Mouse (Mus musculus): ENCODE data around the gene Loxl3. TPM values are rescaled to one million over a fixed set of nuclear protein-coding genes. Genes with fewer than 3 reads are reported as not detected.

Gene Loxl3
- polyA plus RNA-seq, 1 experiment from 2014 or later, result 2.5 TPM

DNA sequence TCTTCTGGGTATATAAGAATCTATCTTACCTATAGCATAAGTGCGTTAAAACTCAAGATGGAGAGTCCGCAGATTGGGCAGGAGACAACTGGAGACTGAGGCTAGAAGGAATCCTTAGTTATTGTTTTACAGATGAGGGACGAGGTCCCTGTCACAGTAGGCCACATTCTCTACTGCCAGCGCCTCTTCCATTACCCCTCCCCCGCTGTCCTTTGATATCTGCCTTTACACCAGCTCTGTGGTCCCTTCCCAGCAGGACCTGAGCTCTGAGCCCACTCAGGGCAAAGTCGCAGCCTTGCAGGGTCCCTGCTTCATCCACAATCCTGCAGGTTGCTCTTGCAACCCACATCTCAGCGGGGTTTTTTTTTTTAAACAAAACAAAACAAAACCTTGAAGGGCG, 34.2 kb downstream of the Loxl3 start:
- ChIA-PET CTCF (no interaction called here), POLR2A (no interaction called here)
- DNase-seq (ENCODE audit: low read depth, low spot score) (no peak), ATAC-seq (no peak)
- in situ Hi-C loops (cut with MboI; ENCODE audit: low pct_unique_long_range_greater_than_20kb), result no loop called here
- H3K27me3 ChIP-seq, result peaks cover 53% of the 10 kb centered on the region
- no peak for TF ChIP-seq CTCF (IDR thresholded peaks at IDR 0.05)

DNA sequence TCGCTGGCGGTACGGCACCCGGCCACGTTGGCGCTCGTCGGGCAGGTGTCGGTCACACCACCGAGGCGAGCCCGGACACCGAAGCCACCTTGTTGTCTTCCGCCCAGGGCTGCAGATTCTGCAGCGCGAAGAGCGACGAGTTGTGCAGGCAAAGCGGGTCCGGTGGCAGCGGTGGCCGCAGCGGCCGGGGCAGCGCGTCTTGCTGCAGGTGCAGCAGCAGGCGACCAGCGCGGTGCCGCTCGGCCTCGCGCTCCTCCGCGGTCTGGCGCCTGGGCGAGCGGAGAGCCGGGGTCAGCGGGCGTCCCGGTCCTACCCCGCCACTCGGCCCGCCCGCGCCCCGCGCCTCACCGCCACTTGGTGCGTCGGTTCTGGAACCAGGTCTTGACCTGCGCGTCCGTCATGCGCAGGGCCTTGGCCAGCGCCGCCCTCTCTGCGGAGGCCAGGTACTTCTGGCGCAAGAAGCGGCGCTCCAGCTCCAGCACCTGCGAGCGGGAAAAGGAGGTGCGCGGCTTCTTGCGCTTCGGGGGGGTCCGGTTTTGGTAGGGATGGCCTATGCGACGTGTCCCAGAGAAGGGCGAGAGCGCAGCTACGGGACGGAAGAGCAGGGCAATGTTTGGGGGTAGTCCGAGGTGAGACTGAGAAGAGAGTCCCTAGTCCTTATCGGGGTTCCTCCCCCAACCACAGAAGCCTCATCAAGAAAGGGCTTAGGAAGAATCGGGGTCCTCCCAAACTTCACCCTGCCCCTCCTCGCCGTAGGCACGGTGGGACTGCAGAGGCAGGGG, 34.9 kb downstream of the Loxl3 start:
- ChIA-PET POLR2A (interaction anchor here (0.5 to 0.6 kb wide), 2 partner anchors 8 to 36 kb away, joined by 3 to 4 read pairs; no protein-coding TSS in a partner anchor), CTCF (no interaction called here)
- ATAC-seq (no peak), DNase-seq (ENCODE audit: low read depth, low spot score) (no peak)
- in situ Hi-C loops (cut with MboI; ENCODE audit: low pct_unique_long_range_greater_than_20kb), result no loop called here
- H3K27me3 ChIP-seq, result peaks cover 54% of the 10 kb centered on the region
- no peak for TF ChIP-seq CTCF (IDR thresholded peaks at IDR 0.05)

DNA sequence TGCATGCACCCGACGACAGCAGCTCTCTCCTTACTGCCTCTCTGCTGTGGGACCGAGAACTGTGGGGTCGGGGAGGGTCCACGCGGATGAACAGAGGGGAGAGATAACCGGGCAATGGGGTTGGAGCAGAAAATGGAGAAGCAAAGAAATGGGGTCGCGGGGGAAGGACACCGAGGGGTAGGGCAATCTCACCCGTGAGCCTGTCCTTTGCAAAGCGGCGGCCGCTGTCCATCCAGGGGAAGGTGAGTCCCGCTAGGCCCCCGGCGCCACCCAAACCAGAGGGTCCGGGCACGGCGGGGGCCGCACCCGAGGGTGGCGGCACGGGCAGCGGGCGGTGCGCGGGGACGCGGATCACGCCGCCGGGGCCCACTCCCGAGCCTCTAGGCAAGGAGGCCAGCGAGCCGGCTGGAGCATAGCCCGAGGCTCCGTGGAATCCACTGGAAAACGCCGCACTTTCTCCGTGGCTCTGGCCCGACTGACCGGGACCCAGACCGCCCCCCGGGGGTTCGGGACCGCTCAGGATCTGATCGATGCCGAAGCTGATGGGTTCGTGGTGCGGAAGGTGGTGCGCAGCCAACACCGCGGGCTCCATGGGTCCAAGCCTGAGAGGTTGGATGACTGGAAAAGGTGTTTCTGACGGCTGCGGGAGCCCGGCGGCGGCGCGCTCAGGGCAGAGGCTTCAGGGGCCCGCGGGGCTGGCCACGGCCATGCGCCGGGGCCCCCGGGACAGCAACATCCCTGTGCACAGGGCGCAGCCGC, 35.7 kb downstream of the Loxl3 start:
- H3K27me3 ChIP-seq, result peaks cover 57% of the 10 kb centered on the region
- no peak for DNase-seq (ENCODE audit: low read depth, low spot score)
- TF ChIP-seq CTCF (IDR thresholded peaks at IDR 0.05), result no peak
- CTCF ChIA-PET, result no interaction called here
- no peak for ATAC-seq
- POLR2A ChIA-PET, result interaction anchor here (0.5 kb wide), 1 partner anchor 35 kb away, joined by 4 read pairs; no protein-coding TSS in a partner anchor
- in situ Hi-C loops (cut with MboI; ENCODE audit: low pct_unique_long_range_greater_than_20kb), result no loop called here

DNA sequence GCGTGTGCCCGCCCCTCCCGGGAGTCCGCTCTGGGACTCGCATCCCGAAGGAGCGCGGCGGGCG, 36.1 kb downstream of the Loxl3 start, which contains the start of gene Tlx2:
Gene Tlx2, minus strand, starts transcription at position 47 of the 64 bp plus-strand sequence.
- ChIA-PET POLR2A (no interaction called here), CTCF (no interaction called here)
- peaks cover 57% of the 10 kb centered on the region for H3K27me3 ChIP-seq
- no peak for TF ChIP-seq CTCF (IDR thresholded peaks at IDR 0.05)
- no peak for DNase-seq (ENCODE audit: low read depth, low spot score)
- ATAC-seq, result no peak
- in situ Hi-C loops (cut with MboI; ENCODE audit: low pct_unique_long_range_greater_than_20kb), result no loop called here

DNA sequence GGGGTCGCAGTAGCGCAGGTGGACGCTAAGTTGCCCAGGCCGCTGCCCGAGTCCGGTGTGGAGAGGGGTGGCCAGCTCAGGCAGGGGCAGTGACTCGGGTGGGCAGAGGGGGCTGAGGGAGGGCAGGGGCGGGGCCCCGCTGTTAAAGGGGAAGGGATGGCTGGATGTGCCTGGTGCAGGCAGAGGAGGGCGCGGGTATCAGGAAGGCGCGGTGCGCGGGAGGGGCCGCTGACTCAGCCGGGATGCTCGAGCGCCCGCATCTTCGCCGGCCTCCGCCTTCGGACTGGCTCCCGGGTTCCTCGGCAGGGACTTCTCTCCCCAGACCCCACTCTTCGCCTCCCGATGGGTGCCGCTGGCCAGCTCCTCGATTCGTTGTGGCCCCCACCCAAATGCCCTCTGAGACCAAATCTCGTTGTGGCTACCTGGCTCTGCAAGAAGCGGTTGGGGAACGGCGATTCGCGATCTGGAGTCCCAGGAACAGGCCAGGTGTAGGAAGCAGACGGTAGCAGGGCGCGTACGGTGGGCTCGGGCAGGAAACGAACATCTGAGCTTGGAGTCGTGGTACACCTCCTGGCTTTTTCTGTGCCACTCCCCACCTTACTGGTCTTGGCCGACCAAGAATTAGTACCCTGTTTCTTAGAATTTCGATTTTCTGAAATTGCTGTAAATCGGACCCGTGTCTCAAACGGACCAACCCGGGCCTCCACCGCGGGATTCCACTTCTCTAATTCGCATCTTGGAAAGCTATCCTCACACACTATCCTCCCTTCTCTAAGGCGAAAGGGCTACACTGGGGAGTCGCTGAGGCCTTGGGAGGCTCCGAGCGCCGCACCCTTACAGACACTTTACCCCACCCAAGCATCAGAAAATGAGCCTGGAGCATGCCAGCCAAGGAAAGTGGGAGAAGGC, 36.6 kb downstream of the Loxl3 start:
- in situ Hi-C loops (cut with MboI; ENCODE audit: low pct_unique_long_range_greater_than_20kb), result no loop called here
- CTCF ChIA-PET, result no interaction called here
- ATAC-seq (no peak), DNase-seq (ENCODE audit: low read depth, low spot score) (no peak)
- POLR2A ChIA-PET, result no interaction called here
- TF ChIP-seq CTCF (IDR thresholded peaks at IDR 0.05), result no peak
- H3K27me3 ChIP-seq, result peaks cover 57% of the 10 kb centered on the region

DNA sequence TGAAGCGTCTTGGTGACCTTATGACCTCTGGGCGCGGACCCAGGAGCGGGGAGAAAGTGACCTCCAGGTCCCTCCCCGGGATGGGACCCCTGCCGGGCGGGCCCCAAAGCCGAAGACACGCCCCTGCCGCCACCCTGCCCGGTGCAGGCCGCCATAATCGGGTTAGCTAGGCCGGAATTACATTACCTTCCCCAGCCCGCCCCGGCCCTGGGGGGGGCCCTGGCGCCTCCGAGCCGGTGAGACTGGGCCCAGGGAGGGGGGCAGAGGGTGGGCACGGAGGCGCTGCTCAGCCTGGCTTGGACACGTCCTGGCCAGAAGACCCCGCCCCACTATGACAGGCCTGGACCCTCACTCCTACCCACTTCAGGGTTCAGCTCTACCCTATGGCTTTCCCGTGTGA, 37.2 kb downstream of the Loxl3 start:
- no peak for ATAC-seq
- ChIA-PET CTCF (no interaction called here), POLR2A (no interaction called here)
- in situ Hi-C loops (cut with MboI; ENCODE audit: low pct_unique_long_range_greater_than_20kb), result no loop called here
- peaks cover 57% of the 10 kb centered on the region for H3K27me3 ChIP-seq
- DNase-seq (ENCODE audit: low read depth, low spot score), result no peak
- no peak for TF ChIP-seq CTCF (IDR thresholded peaks at IDR 0.05)

DNA sequence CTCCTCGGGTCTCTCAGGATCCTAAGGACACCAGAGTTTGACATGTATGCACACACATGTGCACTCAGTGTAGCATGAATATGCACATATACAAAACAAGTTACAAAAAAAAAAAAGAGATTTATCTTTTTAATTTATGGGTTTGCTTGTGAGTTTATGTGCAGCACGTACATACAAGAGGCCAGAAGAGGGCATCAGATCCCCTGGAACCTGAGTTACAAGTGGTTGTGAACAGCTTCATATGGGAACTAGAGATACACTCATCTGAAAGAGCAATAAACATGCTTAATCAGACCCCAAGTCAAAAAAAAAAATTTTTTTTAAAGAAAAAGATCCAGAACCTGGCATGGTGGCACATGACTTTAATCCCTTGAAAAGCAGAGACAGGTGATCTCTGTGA, 41.0 kb downstream of the Loxl3 start:
- DNase-seq (ENCODE audit: low read depth, low spot score) (no peak), ATAC-seq (no peak)
- H3K27me3 ChIP-seq, result peaks cover 32% of the 10 kb centered on the region
- in situ Hi-C loops (cut with MboI; ENCODE audit: low pct_unique_long_range_greater_than_20kb), result no loop called here
- POLR2A ChIA-PET, result no interaction called here
- TF ChIP-seq CTCF (IDR thresholded peaks at IDR 0.05), result no peak
- CTCF ChIA-PET, result interaction anchor here (0.7 to 2.4 kb wide), 4 partner anchors 26 to 78 kb away, joined by 3 to 15 read pairs (median 7); partner anchors contain the start of genes Ccdc142 and Gm42688

DNA sequence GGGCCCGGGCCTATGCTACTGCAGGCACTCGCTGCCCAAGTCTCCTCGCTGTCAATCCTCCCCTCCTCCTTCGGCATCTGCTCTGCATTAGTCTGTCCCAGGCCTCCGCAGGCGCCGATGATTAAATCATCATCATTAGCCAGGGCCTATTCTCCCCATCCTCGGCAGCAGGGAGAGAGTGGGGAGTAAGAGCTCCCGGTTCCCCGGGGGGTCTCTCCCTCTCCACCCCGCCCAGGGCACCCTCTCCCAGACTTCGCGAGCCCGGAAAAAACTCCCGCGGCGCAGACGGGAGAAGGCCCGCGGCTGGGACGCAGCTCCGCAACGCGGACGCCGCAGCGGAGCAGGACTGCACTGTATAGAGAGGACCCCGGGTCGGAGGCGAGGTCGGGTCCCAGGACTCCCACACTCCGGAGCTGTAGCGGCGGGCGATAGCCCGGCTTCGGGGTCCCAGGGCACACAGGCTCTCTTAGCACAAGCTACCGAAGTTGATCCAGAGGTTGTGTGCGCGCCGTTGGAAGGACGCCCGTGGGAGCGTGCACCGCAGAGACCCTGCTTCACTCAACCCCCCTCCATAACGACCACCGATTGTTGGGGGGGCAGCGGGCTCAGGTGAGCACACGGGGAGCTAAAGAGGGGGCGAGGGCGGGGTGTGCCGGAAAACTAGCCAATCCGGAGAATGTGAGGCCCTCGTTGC, 43.8 kb downstream of the Loxl3 start, which contains the start of gene Pcgf1:
Gene Pcgf1, plus strand, starts transcription at position 240 of the 694 bp plus-strand sequence.
- no peak for TF ChIP-seq CTCF (IDR thresholded peaks at IDR 0.05)
- peaks cover 7% of the 10 kb centered on the region for H3K27me3 ChIP-seq
- DNase-seq (ENCODE audit: low read depth, low spot score) (no peak), ATAC-seq (peak; percentile 51)
- CTCF ChIA-PET, result interaction anchor here (0.7 to 1.8 kb wide), 7 partner anchors 9 to 87 kb away, joined by 3 to 13 read pairs (median 4); partner anchors contain the start of genes Ccdc142 and Gm42688
- POLR2A ChIA-PET, result interaction anchor here (1.0 to 1.7 kb wide), 7 partner anchors 18 to 81 kb away, joined by 3 to 7 read pairs (median 3); partner anchors contain the start of genes Aup1, Htra2, Rtkn and Wbp1
- in situ Hi-C loops (cut with MboI; ENCODE audit: low pct_unique_long_range_greater_than_20kb), result no loop called here

DNA sequence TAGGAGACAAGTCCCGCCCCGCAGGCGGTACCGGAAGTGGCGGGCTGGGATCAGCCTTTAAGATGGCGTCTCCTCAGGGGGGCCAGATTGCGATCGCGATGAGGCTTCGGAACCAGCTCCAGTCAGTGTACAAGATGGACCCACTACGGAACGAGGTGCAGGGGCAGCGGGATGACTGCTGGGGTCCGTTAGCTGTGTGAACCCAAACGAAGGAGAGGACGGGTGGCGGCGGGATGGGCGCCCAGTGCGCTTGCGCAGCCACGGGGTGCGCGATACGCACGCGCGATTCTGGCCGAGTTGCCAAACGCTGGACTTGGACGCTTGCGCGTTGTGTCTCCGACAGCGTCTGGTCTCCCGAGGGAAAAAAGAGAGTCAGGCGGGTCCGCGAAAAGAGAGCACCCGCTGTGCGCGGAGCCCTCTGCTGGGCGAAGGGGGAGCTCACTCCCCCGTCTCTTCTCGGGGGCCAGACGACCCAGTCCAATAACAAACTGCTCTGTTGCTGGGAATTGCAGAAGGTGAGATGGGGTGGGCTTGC, 44.4 kb downstream of the Loxl3 start:
- POLR2A ChIA-PET, result interaction anchor here (0.5 to 1.7 kb wide), 9 partner anchors 10 to 105 kb away, joined by 3 to 7 read pairs (median 3); partner anchors contain the start of genes Aup1, Htra2, Rtkn and Wbp1
- H3K27me3 ChIP-seq, result peaks cover 7% of the 10 kb centered on the region

More for the DNA sequence above, 44.4 kb downstream of the Loxl3 start:
- TF ChIP-seq CTCF (IDR thresholded peaks at IDR 0.05), result no peak
- in situ Hi-C loops (cut with MboI; ENCODE audit: low pct_unique_long_range_greater_than_20kb), result no loop called here
- ATAC-seq (peak; percentile 75), DNase-seq (ENCODE audit: low read depth, low spot score) (peak; percentile 74)
- CTCF ChIA-PET, result interaction anchor here (0.7 to 1.8 kb wide), 7 partner anchors 9 to 87 kb away, joined by 3 to 13 read pairs (median 4); partner anchors contain the start of genes Ccdc142 and Gm42688
